Mouse (Mus musculus): ENCODE measurements around the gene B830017H08Rik. TPM values are rescaled to one million over a fixed set of nuclear protein-coding genes. Genes with fewer than 3 reads are reported as not detected.

B830017H08Rik gene
- polyA plus RNA-seq, 1 experiment from 2014 or later = not detected

DNA sequence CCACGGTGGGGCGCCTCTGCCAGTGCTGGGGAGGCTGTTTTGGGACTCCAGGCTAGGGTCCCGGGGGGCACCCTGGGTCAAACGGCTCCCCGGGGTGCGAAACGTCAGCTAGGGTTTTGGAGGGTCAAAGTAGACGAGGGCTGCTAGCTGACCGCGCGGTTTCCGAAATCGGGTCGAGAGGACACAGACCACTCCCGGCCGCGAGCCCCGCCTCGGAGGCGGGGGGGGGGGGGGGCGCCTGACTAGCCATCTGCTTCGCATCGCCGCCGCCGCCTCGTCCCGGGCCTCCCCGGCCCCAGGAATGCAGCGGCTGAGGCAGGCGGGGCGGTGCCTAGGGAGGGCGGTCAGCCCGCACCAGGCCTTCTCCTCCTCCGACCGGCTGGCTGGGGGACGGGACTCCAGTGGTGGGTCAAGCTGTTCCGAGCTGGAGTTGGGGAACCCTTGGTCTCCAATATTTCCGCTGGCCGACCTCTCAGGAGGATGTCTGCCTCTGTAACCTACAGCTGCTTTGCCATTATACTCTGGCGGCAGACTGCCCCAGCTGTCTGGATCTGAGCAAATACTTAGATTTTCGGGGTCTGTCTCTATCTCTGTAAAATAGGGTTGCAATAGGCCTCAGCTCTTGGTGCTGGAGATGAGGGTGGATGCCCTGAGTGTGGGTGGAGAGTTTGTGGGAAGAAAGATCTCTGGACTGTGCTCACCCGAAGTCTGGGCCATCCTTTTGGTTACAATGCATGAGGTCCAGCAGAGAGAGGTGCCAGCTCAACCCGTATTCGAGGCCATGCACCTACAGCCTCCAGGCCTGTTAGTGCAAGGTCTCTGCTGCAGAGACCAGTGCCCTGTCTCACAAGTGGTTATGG lies 34.4 kb upstream of the B830017H08Rik start:
- Histone ChIP-seq H3K4me3 (ENCODE audit: low read length) (peak overlapping the region; percentile 61), H3K36me3 (ENCODE audit: control insufficient read depth, insufficient read depth) (no peaks in the 10 kb centered on the region), H3K9ac (ENCODE audit: low read length) (peak overlapping the region; percentile 79), H3K27me3 (ENCODE audit: control insufficient read depth, insufficient read depth, low read length) (peaks cover 47% of the 10 kb centered on the region), H3K27ac (ENCODE audit: low read length) (peak overlapping the region; percentile 64), H3K9me3 (replicated peaks; ENCODE audit: control insufficient read depth, low read length) (no peaks in the 10 kb centered on the region), H3K4me1 (ENCODE audit: control insufficient read depth, insufficient read depth, low read length) (peaks cover 21% of the 10 kb centered on the region), H3K4me2 (ENCODE audit: low read depth, low read length) (peak overlapping the region; percentile 81)
- ATAC-seq (replicated peaks; ENCODE audit: extremely low read depth, insufficient read depth, low FRiP score) = peak; percentile 59; the same call in 1 of the 2 replicates
- 6% methylated on average over 30 of the region's 45 CpGs for WGBS

DNA sequence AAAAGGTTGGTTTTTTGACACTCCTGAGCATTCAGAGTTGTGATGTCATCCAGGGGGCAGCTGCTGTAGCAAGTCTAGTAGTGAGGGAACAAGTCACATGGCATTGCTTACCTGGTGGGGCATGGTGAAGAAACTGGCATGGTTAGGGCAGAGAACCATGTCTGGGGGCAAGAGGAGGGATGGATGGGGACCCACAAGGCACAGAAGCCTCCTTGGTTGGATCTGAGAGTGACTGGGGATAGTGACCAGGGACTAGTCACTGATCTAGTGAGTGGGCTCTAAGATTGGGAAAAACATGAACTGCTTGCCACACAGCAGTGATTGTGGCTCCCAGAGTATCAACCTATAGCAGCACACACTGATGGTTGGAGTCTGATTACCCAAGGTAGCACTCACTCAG lies 33.3 kb upstream of the B830017H08Rik start:
- Histone ChIP-seq H3K4me2 (ENCODE audit: low read depth, low read length) (no peak overlapping the region), H3K9ac (ENCODE audit: low read length) (no peak overlapping the region), H3K9me3 (replicated peaks; ENCODE audit: control insufficient read depth, low read length) (no peaks in the 10 kb centered on the region), H3K4me3 (ENCODE audit: low read length) (no peak overlapping the region), H3K36me3 (ENCODE audit: control insufficient read depth, insufficient read depth) (no peaks in the 10 kb centered on the region), H3K27me3 (ENCODE audit: control insufficient read depth, insufficient read depth, low read length) (peaks cover 57% of the 10 kb centered on the region), H3K27ac (ENCODE audit: low read length) (no peak overlapping the region), H3K4me1 (ENCODE audit: control insufficient read depth, insufficient read depth, low read length) (peaks cover 30% of the 10 kb centered on the region)
- ATAC-seq (replicated peaks; ENCODE audit: extremely low read depth, insufficient read depth, low FRiP score) = no peak

DNA sequence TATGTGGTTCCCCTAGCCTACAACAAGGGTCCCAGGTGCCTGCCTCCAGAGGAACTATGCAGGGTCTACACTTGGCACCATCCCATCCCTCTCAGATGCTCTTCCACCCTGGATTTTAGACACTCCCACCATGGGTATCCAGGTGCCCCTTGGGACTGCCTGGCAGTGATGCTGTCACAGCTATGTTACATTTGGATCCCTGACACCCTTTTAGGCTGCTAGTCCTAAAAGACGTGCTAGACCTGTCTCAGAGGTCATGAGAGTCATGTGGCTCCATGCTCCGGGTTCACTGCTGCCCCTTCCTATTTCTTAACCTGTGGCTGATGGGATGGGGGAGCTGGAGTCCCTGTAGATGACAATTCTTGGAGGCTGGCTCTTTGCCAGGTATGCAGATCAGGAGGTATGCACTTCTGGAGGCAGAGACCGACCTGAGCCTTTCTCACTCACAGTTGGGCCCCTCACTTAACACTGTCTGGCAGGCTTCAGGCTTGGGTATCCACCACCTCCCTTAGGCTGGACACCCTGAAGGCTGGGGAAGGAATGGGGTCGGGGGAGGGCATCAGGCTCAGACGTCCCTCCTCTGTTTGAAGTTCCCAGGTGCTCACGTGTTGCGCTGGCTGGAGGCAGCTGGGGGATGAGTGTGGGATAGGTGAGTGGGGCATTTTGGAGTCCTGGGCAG lies 31.0 kb upstream of the B830017H08Rik start:
- Histone ChIP-seq H3K4me1 (ENCODE audit: control insufficient read depth, insufficient read depth, low read length) (peaks cover 39% of the 10 kb centered on the region), H3K4me2 (ENCODE audit: low read depth, low read length) (no peak overlapping the region), H3K27ac (ENCODE audit: low read length) (no peak overlapping the region), H3K9me3 (replicated peaks; ENCODE audit: control insufficient read depth, low read length) (no peaks in the 10 kb centered on the region), H3K36me3 (ENCODE audit: control insufficient read depth, insufficient read depth) (no peaks in the 10 kb centered on the region), H3K4me3 (ENCODE audit: low read length) (no peak overlapping the region), H3K9ac (ENCODE audit: low read length) (no peak overlapping the region), H3K27me3 (ENCODE audit: control insufficient read depth, insufficient read depth, low read length) (peaks cover 72% of the 10 kb centered on the region)
- ATAC-seq (replicated peaks; ENCODE audit: extremely low read depth, insufficient read depth, low FRiP score) = no peak
- 17% methylated on average over 7 of the region's 7 CpGs for WGBS

DNA sequence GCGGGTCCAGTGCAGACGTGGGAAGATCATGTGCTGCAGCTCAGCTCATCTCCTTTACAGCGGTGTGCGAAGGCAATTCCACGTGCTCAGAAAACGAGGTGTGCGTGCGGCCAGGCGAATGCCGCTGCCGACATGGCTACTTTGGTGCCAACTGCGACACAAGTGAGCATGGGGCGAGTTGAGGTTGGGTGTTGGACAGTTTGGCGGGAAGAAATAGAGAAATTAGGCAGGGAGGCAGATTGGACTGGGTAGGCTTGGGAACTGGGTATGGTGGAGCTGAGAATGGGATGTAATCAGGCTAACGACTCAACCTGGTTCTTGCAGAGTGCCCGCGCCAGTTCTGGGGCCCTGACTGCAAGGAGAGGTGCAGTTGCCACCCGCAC lies 30.5 kb upstream of the B830017H08Rik start:
- H3K4me3 ChIP-seq (ENCODE audit: low read length) = peak overlapping the region; percentile 52
- H3K36me3 ChIP-seq (ENCODE audit: control insufficient read depth, insufficient read depth) = no peaks in the 10 kb centered on the region
- H3K9me3 ChIP-seq (replicated peaks; ENCODE audit: control insufficient read depth, low read length) = no peaks in the 10 kb centered on the region
- no peak overlapping the region for H3K27ac ChIP-seq (ENCODE audit: low read length)
- H3K4me2 ChIP-seq (ENCODE audit: low read depth, low read length) = peak overlapping the region; percentile 74
- H3K27me3 ChIP-seq (ENCODE audit: control insufficient read depth, insufficient read depth, low read length) = peaks cover 71% of the 10 kb centered on the region
- peak overlapping the region; percentile 58 for H3K9ac ChIP-seq (ENCODE audit: low read length)
- 24% methylated on average over 18 of the region's 18 CpGs for WGBS
- no peak for ATAC-seq (replicated peaks; ENCODE audit: extremely low read depth, insufficient read depth, low FRiP score)
- peaks cover 40% of the 10 kb centered on the region for H3K4me1 ChIP-seq (ENCODE audit: control insufficient read depth, insufficient read depth, low read length)

DNA sequence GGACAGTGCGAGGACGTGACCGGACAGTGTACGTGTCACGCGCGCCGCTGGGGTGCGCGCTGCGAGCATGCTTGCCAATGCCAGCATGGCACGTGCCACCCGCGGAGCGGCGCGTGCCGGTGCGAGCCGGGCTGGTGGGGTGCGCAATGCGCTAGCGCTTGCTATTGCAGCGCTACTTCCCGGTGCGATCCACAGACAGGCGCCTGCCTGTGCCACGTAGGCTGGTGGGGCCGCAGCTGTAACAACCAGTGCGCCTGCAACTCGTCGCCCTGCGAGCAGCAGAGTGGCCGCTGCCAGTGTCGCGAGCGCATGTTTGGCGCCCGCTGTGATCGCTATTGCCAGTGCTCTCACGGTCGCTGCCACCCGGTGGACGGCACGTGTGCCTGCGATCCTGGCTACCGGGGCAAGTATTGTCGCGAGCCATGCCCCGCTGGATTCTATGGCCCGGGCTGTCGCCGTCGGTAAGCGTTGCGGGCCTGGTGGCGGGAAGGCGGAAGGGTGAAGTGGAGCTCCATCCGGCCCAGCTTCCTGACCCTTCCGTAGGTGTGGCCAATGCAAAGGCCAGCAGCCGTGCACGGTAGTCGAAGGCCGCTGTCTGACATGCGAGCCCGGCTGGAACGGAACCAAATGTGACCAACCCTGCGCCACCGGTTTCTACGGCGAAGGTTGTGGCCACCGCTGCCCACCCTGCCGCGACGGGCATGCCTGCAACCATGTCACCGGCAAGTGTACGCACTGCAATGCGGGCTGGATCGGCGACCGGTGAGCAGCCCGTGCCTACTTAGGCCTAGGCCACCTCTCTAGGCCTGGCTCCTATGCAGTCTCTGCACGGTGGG lies 29.9 kb upstream of the B830017H08Rik start:
- H3K9ac ChIP-seq (ENCODE audit: low read length) = peak overlapping the region; percentile 58
- H3K27ac ChIP-seq (ENCODE audit: low read length) = no peak overlapping the region
- WGBS = 10% methylated on average over 83 of the region's 83 CpGs

DNA sequence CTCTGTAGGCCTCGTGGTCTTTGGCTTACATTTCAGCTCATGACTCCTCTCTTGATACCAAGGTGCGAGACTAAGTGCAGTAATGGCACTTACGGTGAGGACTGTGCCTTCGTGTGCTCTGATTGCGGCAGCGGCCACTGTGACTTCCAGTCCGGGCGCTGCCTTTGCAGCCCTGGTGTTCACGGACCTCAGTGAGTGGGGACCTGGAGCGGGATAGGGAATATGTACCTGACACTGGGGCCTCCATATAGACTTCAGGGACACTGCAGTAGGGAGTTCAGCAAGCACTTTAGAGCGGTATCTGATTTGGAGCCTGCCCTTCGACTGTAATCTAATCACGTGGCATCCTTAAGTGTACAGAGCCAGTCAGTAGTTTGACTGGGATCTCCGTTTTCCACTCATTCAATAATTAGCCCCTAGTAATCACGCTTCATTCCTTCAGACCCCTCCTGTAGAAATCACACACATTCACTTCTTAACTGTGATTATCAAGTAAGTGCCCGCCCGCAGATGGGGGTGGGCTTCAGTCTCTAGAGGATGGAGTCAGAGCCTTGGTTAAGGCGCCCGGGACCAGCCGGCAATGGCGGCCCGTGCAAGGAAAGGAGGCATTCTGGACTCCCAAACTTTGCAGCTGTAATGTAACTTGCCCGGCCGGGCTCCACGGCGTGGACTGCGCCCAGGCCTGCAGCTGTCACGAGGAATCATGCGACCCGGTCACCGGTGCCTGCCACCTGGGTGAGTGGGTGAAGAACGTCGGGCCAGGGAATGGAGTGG lies 29.1 kb upstream of the B830017H08Rik start:
- peaks cover 38% of the 10 kb centered on the region for H3K4me1 ChIP-seq (ENCODE audit: control insufficient read depth, insufficient read depth, low read length)
- ATAC-seq (replicated peaks; ENCODE audit: extremely low read depth, insufficient read depth, low FRiP score) = no peak
- peaks cover 68% of the 10 kb centered on the region for H3K27me3 ChIP-seq (ENCODE audit: control insufficient read depth, insufficient read depth, low read length)
- H3K4me3 ChIP-seq (ENCODE audit: low read length) = peak overlapping the region; percentile 52
- H3K4me2 ChIP-seq (ENCODE audit: low read depth, low read length) = peak overlapping the region; percentile 74
- H3K27ac ChIP-seq (ENCODE audit: low read length) = no peak overlapping the region
- no peaks in the 10 kb centered on the region for H3K36me3 ChIP-seq (ENCODE audit: control insufficient read depth, insufficient read depth)
- peak overlapping the region; percentile 26; the same call in 1 of the 2 replicates for H3K9ac ChIP-seq (ENCODE audit: low read length)
- H3K9me3 ChIP-seq (replicated peaks; ENCODE audit: control insufficient read depth, low read length) = no peaks in the 10 kb centered on the region
- WGBS = 31% methylated on average over 33 of the region's 33 CpGs

More for the DNA sequence above, 29.9 kb upstream of the B830017H08Rik start:
- peaks cover 40% of the 10 kb centered on the region for H3K4me1 ChIP-seq (ENCODE audit: control insufficient read depth, insufficient read depth, low read length)
- no peak for ATAC-seq (replicated peaks; ENCODE audit: extremely low read depth, insufficient read depth, low FRiP score)
- H3K4me2 ChIP-seq (ENCODE audit: low read depth, low read length) = peak overlapping the region; percentile 74
- H3K4me3 ChIP-seq (ENCODE audit: low read length) = peak overlapping the region; percentile 52
- no peaks in the 10 kb centered on the region for H3K36me3 ChIP-seq (ENCODE audit: control insufficient read depth, insufficient read depth)
- H3K27me3 ChIP-seq (ENCODE audit: control insufficient read depth, insufficient read depth, low read length) = peaks cover 70% of the 10 kb centered on the region
- no peaks in the 10 kb centered on the region for H3K9me3 ChIP-seq (replicated peaks; ENCODE audit: control insufficient read depth, low read length)

DNA sequence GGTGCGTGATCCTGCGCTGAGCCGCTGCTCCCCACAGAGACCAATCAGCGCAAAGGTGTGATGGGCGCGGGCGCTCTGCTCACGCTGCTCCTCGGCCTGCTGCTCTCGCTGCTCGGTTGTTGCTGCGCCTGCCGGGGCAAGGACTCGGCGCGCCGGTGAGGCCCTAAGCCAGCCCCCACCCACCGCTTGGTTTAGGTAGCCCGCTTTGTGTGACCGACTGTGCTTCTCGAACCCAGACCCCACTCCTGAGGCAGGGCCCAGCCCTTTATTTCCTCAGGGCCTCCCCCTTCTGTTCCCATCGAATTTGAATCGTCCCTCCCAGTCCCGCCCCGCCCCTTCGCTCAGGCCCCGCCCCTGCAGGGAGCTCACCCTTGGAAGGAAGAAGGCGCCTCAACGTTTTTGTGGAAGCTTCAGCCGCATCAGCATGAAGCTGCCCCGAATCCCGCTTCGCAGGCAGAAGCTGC lies 28.4 kb upstream of the B830017H08Rik start:
- H3K4me2 ChIP-seq (ENCODE audit: low read depth, low read length) = peak overlapping the region; percentile 71
- 20% methylated on average over 33 of the region's 33 CpGs for WGBS
- H3K4me1 ChIP-seq (ENCODE audit: control insufficient read depth, insufficient read depth, low read length) = peaks cover 38% of the 10 kb centered on the region
- H3K9ac ChIP-seq (ENCODE audit: low read length) = peak overlapping the region; percentile 26; the same call in 1 of the 2 replicates
- H3K4me3 ChIP-seq (ENCODE audit: low read length) = peak overlapping the region; percentile 47
- no peak for ATAC-seq (replicated peaks; ENCODE audit: extremely low read depth, insufficient read depth, low FRiP score)
- no peaks in the 10 kb centered on the region for H3K36me3 ChIP-seq (ENCODE audit: control insufficient read depth, insufficient read depth)
- H3K27ac ChIP-seq (ENCODE audit: low read length) = no peak overlapping the region
- H3K9me3 ChIP-seq (replicated peaks; ENCODE audit: control insufficient read depth, low read length) = no peaks in the 10 kb centered on the region
- peaks cover 62% of the 10 kb centered on the region for H3K27me3 ChIP-seq (ENCODE audit: control insufficient read depth, insufficient read depth, low read length)

DNA sequence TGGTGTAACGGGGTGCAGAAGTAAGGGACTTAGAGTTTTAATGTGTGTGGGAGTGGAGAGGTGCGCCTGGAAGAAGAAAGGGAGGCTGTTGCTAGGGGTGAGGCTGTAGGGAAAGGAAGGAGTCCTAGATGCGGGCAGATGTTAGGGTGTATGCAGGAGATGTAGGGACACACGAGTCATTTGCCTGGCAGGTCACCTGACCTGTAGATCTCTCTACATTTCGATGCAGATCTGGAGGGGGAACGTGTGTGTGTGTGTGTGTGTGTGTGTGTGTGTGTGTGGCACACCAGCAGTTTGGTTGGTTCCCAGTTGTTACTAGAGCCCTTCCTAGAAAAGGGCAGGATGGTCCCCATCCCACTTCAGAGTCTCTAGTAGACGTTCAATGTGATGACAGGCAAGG lies 27.9 kb upstream of the B830017H08Rik start:
- Histone ChIP-seq H3K4me3 (ENCODE audit: low read length) (peak overlapping the region; percentile 47), H3K4me2 (ENCODE audit: low read depth, low read length) (peak overlapping the region; percentile 71; the same call in 1 of the 2 replicates), H3K9me3 (replicated peaks; ENCODE audit: control insufficient read depth, low read length) (no peaks in the 10 kb centered on the region), H3K27me3 (ENCODE audit: control insufficient read depth, insufficient read depth, low read length) (peaks cover 59% of the 10 kb centered on the region), H3K27ac (ENCODE audit: low read length) (no peak overlapping the region), H3K4me1 (ENCODE audit: control insufficient read depth, insufficient read depth, low read length) (peaks cover 38% of the 10 kb centered on the region), H3K9ac (ENCODE audit: low read length) (no peak overlapping the region; the same call in 1 of the 2 replicates), H3K36me3 (ENCODE audit: control insufficient read depth, insufficient read depth) (no peaks in the 10 kb centered on the region)
- WGBS = 38% methylated on average over 7 of the region's 7 CpGs
- no peak for ATAC-seq (replicated peaks; ENCODE audit: extremely low read depth, insufficient read depth, low FRiP score)
